Mouse (Mus musculus): ENCODE results near the gene Nmt1. TPM values are rescaled to one million over a fixed set of nuclear protein-coding genes. Genes with fewer than 3 reads are reported as not detected.

The Nmt1 gene
- polyA plus RNA-seq, 1 experiment from 2014 or later: 56.8 TPM

- 82% methylated on average over 7 of the region's 7 CpGs for WGBS
- H3K9me3 ChIP-seq: no peaks in the 10 kb centered on the region
- no peak overlapping the region for H3K4me2 ChIP-seq
- H3K36me3 ChIP-seq: peaks cover 63% of the 10 kb centered on the region
- no peak overlapping the region for H3K27ac ChIP-seq
- H3K4me1 ChIP-seq: peaks cover 34% of the 10 kb centered on the region
- no peak overlapping the region for H3K9ac ChIP-seq
- no peak for ATAC-seq (ENCODE audit: borderline replicate concordance, extremely low read depth, low FRiP score, low TSS enrichment)
- H3K4me3 ChIP-seq: no peak overlapping the region
- H3K27me3 ChIP-seq: peaks cover 9% of the 10 kb centered on the region; the same call in 1 of the 2 replicates
Measured at GRCm38 (mm10) chr11:102996385-102996784, 31.6 kb upstream of the Nmt1 start.

- H3K4me1 ChIP-seq: peaks cover 26% of the 10 kb centered on the region
- no peak overlapping the region for H3K4me2 ChIP-seq
- WGBS: 95% methylated on average over 12 of the region's 12 CpGs
- H3K9ac ChIP-seq: no peak overlapping the region
- no peak for ATAC-seq (ENCODE audit: borderline replicate concordance, extremely low read depth, low FRiP score, low TSS enrichment)
- H3K36me3 ChIP-seq: peaks cover 63% of the 10 kb centered on the region
- peaks cover 4% of the 10 kb centered on the region; the same call in 1 of the 2 replicates for H3K27me3 ChIP-seq
- no peak overlapping the region for H3K27ac ChIP-seq
- no peaks in the 10 kb centered on the region for H3K9me3 ChIP-seq
- no peak overlapping the region for H3K4me3 ChIP-seq
Measured at GRCm38 (mm10) chr11:102996991-102997770, 30.8 kb upstream of the Nmt1 start.

- H3K9ac ChIP-seq: no peak overlapping the region
Measured at GRCm38 (mm10) chr11:102998254-102998576, 29.8 kb upstream of the Nmt1 start.

GRCm38 (mm10) chr11:102998577-102999316, 29.2 kb upstream of the Nmt1 start:
- Histone ChIP-seq H3K9me3 (no peaks in the 10 kb centered on the region), H3K4me2 (no peak overlapping the region), H3K36me3 (peaks cover 61% of the 10 kb centered on the region), H3K27me3 (no peaks in the 10 kb centered on the region), H3K4me1 (peaks cover 33% of the 10 kb centered on the region), H3K4me3 (no peak overlapping the region), H3K27ac (peak overlapping the region; percentile 33; the same call in 1 of the 2 replicates), H3K9ac (no peak overlapping the region)
- ATAC-seq (ENCODE audit: borderline replicate concordance, extremely low read depth, low FRiP score, low TSS enrichment): 0 out of 2 replicates have a peak, but pooled peaks have one; percentile 13
- 34% methylated on average over 14 of the region's 14 CpGs for WGBS

More at GRCm38 (mm10) chr11:102998254-102998576, 29.8 kb upstream of the Nmt1 start:
- Histone ChIP-seq H3K36me3 (peaks cover 63% of the 10 kb centered on the region), H3K4me1 (peaks cover 28% of the 10 kb centered on the region), H3K27ac (no peak overlapping the region), H3K4me3 (no peak overlapping the region), H3K27me3 (no peaks in the 10 kb centered on the region), H3K9me3 (no peaks in the 10 kb centered on the region), H3K4me2 (no peak overlapping the region)
- 64% methylated on average over 7 of the region's 7 CpGs for WGBS
- no peak for ATAC-seq (ENCODE audit: borderline replicate concordance, extremely low read depth, low FRiP score, low TSS enrichment)

- Histone ChIP-seq H3K9ac (no peak overlapping the region), H3K4me2 (no peak overlapping the region), H3K9me3 (no peaks in the 10 kb centered on the region), H3K4me1 (peaks cover 36% of the 10 kb centered on the region), H3K4me3 (no peak overlapping the region), H3K27me3 (no peaks in the 10 kb centered on the region), H3K27ac (peak overlapping the region; percentile 33; the same call in 1 of the 2 replicates), H3K36me3 (peaks cover 56% of the 10 kb centered on the region)
- ATAC-seq (ENCODE audit: borderline replicate concordance, extremely low read depth, low FRiP score, low TSS enrichment): 0 out of 2 replicates have a peak, but pooled peaks have one; percentile 8
- 60% methylated on average over 14 of the region's 14 CpGs for WGBS
Measured at GRCm38 (mm10) chr11:102999317-102999970, 28.5 kb upstream of the Nmt1 start.

GRCm38 (mm10) chr11:103000111-103000510, 27.9 kb upstream of the Nmt1 start:
- H3K4me3 ChIP-seq: no peak overlapping the region
- no peaks in the 10 kb centered on the region for H3K27me3 ChIP-seq
- no peak overlapping the region for H3K4me2 ChIP-seq
- peak overlapping the region; percentile 19; the same call in 1 of the 2 replicates for H3K9ac ChIP-seq
- ATAC-seq (ENCODE audit: borderline replicate concordance, extremely low read depth, low FRiP score, low TSS enrichment): no peak
- peaks cover 40% of the 10 kb centered on the region for H3K4me1 ChIP-seq
- H3K9me3 ChIP-seq: no peaks in the 10 kb centered on the region
- 83% methylated on average over 16 of the region's 16 CpGs for WGBS
- H3K27ac ChIP-seq: no peak overlapping the region
- H3K36me3 ChIP-seq: peaks cover 54% of the 10 kb centered on the region

- Histone ChIP-seq H3K9me3 (no peaks in the 10 kb centered on the region), H3K4me1 (peaks cover 44% of the 10 kb centered on the region), H3K27ac (no peak overlapping the region), H3K4me3 (no peak overlapping the region), H3K9ac (no peak overlapping the region), H3K27me3 (no peaks in the 10 kb centered on the region), H3K4me2 (no peak overlapping the region), H3K36me3 (peaks cover 44% of the 10 kb centered on the region; the same call in 1 of the 2 replicates)
- no peak for ATAC-seq (ENCODE audit: borderline replicate concordance, extremely low read depth, low FRiP score, low TSS enrichment)
- 70% methylated on average over 5 of the region's 5 CpGs for WGBS
Measured at GRCm38 (mm10) chr11:103001063-103001462, 26.9 kb upstream of the Nmt1 start.

GRCm38 (mm10) chr11:103003210-103003609, 24.8 kb upstream of the Nmt1 start:
- H3K9me3 ChIP-seq: no peaks in the 10 kb centered on the region
- ATAC-seq (ENCODE audit: borderline replicate concordance, extremely low read depth, low FRiP score, low TSS enrichment): peak; percentile 80; the same call in 1 of the 2 replicates
- H3K27ac ChIP-seq: peak overlapping the region; percentile 66
- H3K4me3 ChIP-seq: no peak overlapping the region
- H3K4me1 ChIP-seq: peaks cover 60% of the 10 kb centered on the region
- H3K4me2 ChIP-seq: no peak overlapping the region
- H3K9ac ChIP-seq: no peak overlapping the region
- H3K27me3 ChIP-seq: no peaks in the 10 kb centered on the region
- peaks cover 26% of the 10 kb centered on the region; the same call in 1 of the 2 replicates for H3K36me3 ChIP-seq
- WGBS: 21% methylated on average over 5 of the region's 5 CpGs

- no peak overlapping the region for H3K27ac ChIP-seq
- H3K4me1 ChIP-seq: peaks cover 53% of the 10 kb centered on the region
- no peaks in the 10 kb centered on the region for H3K27me3 ChIP-seq
- H3K36me3 ChIP-seq: peaks cover 11% of the 10 kb centered on the region; the same call in 1 of the 2 replicates
- no peak overlapping the region for H3K9ac ChIP-seq
- no peaks in the 10 kb centered on the region for H3K9me3 ChIP-seq
- 74% methylated on average over 1 of the region's 1 CpGs for WGBS
- H3K4me2 ChIP-seq: no peak overlapping the region
- no peak for ATAC-seq (ENCODE audit: borderline replicate concordance, extremely low read depth, low FRiP score, low TSS enrichment)
- H3K4me3 ChIP-seq: no peak overlapping the region
Measured at GRCm38 (mm10) chr11:103004852-103005251, 23.1 kb upstream of the Nmt1 start.

GRCm38 (mm10) chr11:103005254-103005981, 22.6 kb upstream of the Nmt1 start:
- 76% methylated on average over 11 of the region's 11 CpGs for WGBS
- no peaks in the 10 kb centered on the region for H3K9me3 ChIP-seq
- H3K4me2 ChIP-seq: no peak overlapping the region
- H3K4me1 ChIP-seq: peaks cover 48% of the 10 kb centered on the region
- no peak overlapping the region for H3K4me3 ChIP-seq
- H3K36me3 ChIP-seq: peaks cover 7% of the 10 kb centered on the region; the same call in 1 of the 2 replicates
- ATAC-seq (ENCODE audit: borderline replicate concordance, extremely low read depth, low FRiP score, low TSS enrichment): no peak
- H3K9ac ChIP-seq: no peak overlapping the region
- H3K27me3 ChIP-seq: no peaks in the 10 kb centered on the region
- no peak overlapping the region for H3K27ac ChIP-seq

Measured in lung, embryonic 15.5 days (tissue).